Mouse (Mus musculus) thymus, postnatal 10 days (tissue): ENCODE data around the gene Ccnl1.

Experiments
- DNase-seq, 2 experiments: peaks; one replicate each; pipeline ENCODE4 v3.0.0; 2021; ENCODE audit warnings: low spot score in 2 of 2

Ccnl1 gene

GRCm38 (mm10) chr3:65927101-65927501 lies 30.9 kb downstream of the Ccnl1 start:
- no peak for DNase-seq

GRCm38 (mm10) chr3:65926426-65926825 lies 31.6 kb downstream of the Ccnl1 start:
- DNase-seq = no peak

GRCm38 (mm10) chr3:65925058-65925740 lies 32.9 kb downstream of the Ccnl1 start:
- DNase-seq = no peak

- DNase-seq = no peak
These were observed 35.6 kb downstream of the Ccnl1 start for GRCm38 (mm10) chr3:65922420-65922819.

GRCm38 (mm10) chr3:65921671-65922070 lies 36.4 kb downstream of the Ccnl1 start:
- no peak for DNase-seq

GRCm38 (mm10) chr3:65919016-65919415 lies 39.0 kb downstream of the Ccnl1 start:
- DNase-seq = no peak

- no peak for DNase-seq
These were observed 45.1 kb downstream of the Ccnl1 start for GRCm38 (mm10) chr3:65912928-65913327.

- DNase-seq = no peak
These were observed 45.8 kb downstream of the Ccnl1 start for GRCm38 (mm10) chr3:65912217-65912616.

- DNase-seq = no peak
These were observed 46.8 kb downstream of the Ccnl1 start for GRCm38 (mm10) chr3:65911265-65911664.

- DNase-seq = no peak
These were observed 48.6 kb downstream of the Ccnl1 start for GRCm38 (mm10) chr3:65909454-65909853.

- DNase-seq = no peak
These were observed 50.5 kb downstream of the Ccnl1 start for GRCm38 (mm10) chr3:65907536-65907935.

GRCm38 (mm10) chr3:65905281-65906169 lies 52.5 kb downstream of the Ccnl1 start:
- DNase-seq = no peak

- no peak for DNase-seq
These were observed 53.3 kb downstream of the Ccnl1 start for GRCm38 (mm10) chr3:65904711-65905110.

GRCm38 (mm10) chr3:65904106-65904505 lies 53.9 kb downstream of the Ccnl1 start:
- no peak for DNase-seq

- no peak for DNase-seq
These were observed 59.3 kb downstream of the Ccnl1 start for GRCm38 (mm10) chr3:65898598-65899278.

- DNase-seq = no peak
These were observed 60.6 kb downstream of the Ccnl1 start for GRCm38 (mm10) chr3:65897233-65897993.
